Mouse (Mus musculus) neural tube, embryonic 10.5 days (tissue): ENCODE results near the gene Zfp882.

Experiments used
- DNase-seq: peaks from one replicate; pipeline ENCODE4 v3.0.0-alpha.2; 2017; ENCODE audit warnings: low spot score; ENCODE audit errors: extremely low spot score

Zfp882 gene

DNA sequence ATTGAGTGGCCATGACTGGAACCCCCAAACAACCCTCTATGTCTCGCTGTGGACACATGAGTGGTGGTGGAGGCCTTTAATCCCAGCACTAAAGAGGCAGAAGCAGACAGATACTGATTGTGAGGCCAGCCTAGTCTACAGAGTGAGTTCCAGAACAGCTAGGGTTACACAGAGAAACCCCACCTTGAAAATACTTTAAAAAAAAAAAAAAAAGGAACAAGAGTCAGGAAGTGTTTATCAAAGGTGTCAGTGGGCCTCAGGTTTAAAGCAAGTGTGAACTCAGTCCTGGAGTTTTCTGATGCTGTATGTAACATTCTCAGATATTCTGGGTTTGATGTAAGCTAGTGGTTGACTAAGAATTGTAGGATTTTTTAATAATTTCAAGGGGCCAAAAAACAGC is 44.1 kb downstream of the Zfp882 start:
- DNase-seq: no peak

DNA sequence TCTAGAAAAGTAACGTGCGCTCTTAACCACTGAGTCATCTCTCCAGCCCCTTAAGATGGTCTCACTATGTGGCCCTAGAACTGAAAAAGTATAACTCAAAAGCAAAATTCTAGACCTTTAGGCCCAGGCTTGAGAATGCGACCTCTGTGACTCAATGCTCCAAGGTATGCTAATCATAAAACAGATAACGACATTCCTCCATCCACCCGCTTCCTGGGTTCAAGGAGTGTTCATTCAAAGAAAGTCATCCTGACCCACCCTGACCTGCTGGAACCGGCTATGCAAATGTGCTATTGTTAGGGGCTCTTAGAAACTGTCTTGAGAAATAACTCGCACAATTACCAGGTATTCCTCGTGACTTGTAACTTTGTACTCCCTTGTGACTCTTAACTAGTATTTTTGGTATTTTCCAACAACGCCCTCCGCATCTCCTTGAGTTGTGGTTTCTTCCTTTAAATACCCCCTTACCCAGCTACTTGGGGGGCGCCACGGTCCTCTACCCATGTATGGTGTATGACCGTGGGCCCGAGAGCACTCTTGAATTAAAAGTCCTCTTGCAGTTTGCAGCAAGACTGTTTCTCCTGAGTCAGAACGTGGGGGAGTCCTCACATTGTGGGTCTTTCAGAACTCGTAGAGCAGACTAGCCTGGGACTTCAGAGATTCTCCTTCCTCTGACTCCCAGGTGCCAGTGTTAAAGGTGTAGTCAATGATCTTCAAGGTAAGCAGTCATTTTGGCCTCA is 44.7 kb downstream of the Zfp882 start:
- peak; percentile 8 for DNase-seq

DNA sequence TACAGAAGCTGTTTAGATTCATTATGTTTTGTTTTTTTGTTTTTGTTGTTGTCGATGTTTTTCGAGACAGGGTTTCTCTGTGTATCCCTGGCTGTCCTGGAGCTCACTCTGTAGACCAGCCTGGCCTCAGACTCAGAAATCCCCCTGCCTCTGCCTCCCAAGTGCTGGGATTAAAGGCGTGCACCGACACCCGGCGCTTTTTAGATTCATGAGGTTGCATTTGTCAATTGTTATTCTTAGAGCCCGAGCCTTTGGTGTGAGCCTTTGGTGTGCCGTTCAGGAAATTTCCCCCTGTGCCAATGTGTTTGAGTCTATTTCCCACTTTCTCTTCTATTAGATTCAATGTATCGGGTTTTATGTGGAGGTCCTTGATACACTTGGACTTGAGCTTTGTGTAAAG is 46.3 kb downstream of the Zfp882 start:
- no peak for DNase-seq

DNA sequence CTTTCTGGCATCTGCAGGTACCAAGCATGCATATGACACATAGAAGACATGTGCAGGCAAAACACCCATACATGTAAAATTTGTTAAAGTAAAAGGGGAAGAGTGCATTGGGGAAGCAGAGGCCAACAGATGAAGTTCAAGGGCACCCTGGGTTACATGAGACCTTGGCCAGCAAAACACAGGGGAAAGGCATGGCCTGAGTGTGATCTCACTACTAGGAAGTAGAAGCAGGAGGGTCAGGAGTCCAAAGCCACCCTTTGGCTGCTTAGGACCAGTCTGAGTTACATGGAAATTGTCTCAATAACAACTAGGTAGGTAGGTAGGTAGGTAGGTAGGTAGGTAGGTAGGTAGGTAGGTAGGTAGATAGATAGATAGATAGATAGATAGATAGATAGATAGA is 52.1 kb downstream of the Zfp882 start:
- DNase-seq: no peak

DNA sequence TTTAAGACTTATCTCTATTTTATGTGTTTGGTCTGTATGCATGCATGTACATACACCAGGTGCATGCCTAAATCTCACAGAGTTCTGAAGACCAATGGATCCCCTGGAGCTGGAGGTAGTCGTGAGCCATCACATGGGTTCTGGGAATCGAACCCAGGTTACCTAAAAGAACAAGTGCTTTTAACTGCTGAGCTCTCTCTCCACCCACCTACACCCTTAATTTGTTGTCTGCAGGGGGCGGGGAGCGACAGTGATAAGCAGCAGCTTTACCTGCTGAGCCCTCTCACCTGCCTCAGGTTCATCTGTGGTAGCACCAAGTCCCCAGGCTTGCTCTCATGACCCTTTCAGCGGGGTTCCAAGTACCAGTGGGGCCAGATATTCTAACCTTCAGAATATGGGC is 53.4 kb downstream of the Zfp882 start:
- no peak for DNase-seq

DNA sequence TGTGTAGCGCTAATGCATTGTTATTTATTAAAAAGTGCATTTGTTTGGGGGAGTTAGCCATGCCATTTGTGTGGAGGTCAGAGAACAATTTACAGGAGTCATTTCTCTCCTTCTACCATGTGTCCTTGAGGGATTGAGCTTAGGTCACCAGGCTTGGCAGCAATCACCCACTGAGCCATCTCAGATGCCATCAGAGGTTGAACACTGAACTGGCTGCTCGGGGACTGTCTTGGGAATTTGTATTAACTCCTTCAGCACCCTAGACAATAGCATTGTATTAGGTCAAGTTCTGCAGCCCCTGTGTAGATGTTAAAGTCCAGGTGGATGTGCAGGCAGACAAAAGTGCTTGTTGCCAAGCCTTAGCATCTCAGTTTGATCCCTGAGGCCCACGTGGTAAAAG is 55.6 kb downstream of the Zfp882 start:
- no peak for DNase-seq

DNA sequence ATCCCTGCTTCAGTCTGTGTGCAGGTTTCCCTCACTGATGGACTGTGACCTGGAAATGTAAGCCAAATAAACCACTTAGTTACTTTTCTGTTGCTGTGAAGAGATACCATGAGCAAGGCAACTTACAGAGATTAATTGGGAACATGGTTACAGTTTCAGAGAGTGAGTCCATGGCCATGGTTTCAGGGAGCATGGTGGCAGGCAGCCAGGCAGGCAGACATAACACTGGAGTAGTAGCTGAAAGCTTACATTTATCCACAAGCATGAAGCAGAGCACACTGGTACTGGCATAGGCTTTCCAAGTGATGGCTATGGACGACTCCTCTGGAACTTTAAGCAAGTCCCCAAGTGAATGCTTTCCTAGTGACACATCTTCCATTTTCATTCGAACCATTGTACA is 56.8 kb downstream of the Zfp882 start:
- no peak for DNase-seq
